Mouse (Mus musculus) kidney, embryonic 16.5 days (tissue): ENCODE measurements at regions not wholly inside any gene's neighbourhood (a gene's known extent, or its start where the extent isn't known, plus 50 kb on each side); places are given as distances from the start of the nearest gene placed in this dataset.

Experiments used
- ATAC-seq: fragments of 200-750 bp; cut with Nextera tagmentation; 2 replicates; pipeline ENCODE4 v1.8.0; 2017; ENCODE audit warnings: moderate TSS enrichment; ENCODE audit not compliant: low FRiP score, low TSS enrichment
- H3K27ac ChIP-seq: fragments of 300-500 bp; sonication (generic); 2 replicates; pipeline ENCODE4 v1.5.1; 2014; ENCODE audit warnings: low read length
- H3K27me3 ChIP-seq: fragments of 300-500 bp; sonication (generic); 2 replicates; pipeline ENCODE4 v1.6.1; 2014; ENCODE audit warnings: low read length, control low read depth, mixed read lengths; ENCODE audit not compliant: insufficient read depth
- H3K36me3 ChIP-seq: fragments of 300-500 bp; sonication (generic); 2 replicates; pipeline ENCODE4 v1.6.1; 2014; ENCODE audit warnings: low read length, control low read depth, mixed read lengths; ENCODE audit not compliant: insufficient read depth
- H3K4me1 ChIP-seq: fragments of 300-500 bp; sonication (generic); 2 replicates; pipeline ENCODE4 v1.6.1; 2014; ENCODE audit warnings: low read length, control low read depth, mixed read lengths; ENCODE audit not compliant: insufficient read depth
- H3K4me2 ChIP-seq: fragments of 300-500 bp; sonication (generic); replicated peaks from 2 replicates; pipeline ENCODE4 v1.6.1; 2014; ENCODE audit warnings: low read depth, low read length
- H3K4me3 ChIP-seq: fragments of 300-500 bp; sonication (generic); 2 replicates; pipeline ENCODE4 v1.5.1; 2014; ENCODE audit warnings: mild to moderate bottlenecking, low read length
- H3K9ac ChIP-seq: fragments of 300-500 bp; sonication (generic); replicated peaks from 2 replicates; pipeline ENCODE4 v1.6.1; 2014; ENCODE audit warnings: low read length
- H3K9me3 ChIP-seq: fragments of 300-500 bp; sonication (generic); 2 replicates; pipeline ENCODE4 v1.6.1; 2016; ENCODE audit warnings: low read length, control low read depth
- WGBS: fragments of 180-500 bp; shearing (Covaris S2); extraction: QIAGEN DNeasy Blood & Tissue Kit; methylation state at CpG from one replicate; pipeline ENCODE4 v1.1.7; 2014; 5-methylcytosine and 5-hydroxymethylcytosine counted together

DNA sequence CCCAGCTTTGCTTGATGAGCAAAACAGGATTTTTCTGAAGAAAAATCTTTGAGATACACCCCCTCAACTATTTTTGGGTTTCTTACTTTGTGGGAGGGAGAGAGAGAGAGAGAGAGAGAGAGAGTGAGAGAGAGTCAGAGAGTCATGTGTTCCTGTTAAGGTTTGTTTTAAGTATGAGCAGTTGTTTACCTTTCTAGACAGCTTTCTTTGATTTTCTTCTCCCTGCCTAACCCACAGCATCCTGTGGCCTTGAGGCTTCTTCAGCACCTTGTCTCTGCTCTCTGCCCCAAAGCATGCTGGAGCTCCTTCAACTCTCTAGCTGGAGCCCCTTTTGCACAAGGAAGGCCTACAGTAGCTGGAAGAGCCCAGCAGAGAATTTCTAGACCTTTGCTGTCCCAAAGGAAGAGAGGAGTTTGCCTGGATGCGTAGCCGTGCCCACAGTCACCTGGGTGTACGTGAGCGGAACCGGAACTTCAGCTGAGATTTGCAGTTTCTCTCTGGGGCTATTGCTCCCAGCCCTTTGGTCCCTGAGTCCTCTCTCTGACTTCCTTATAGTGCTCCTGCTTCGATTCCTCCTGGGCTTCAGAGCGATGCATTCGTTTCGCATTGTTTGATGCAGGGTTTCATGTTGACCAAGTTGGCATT, 1242.1 kb upstream of the A1bg start:
- Histone ChIP-seq H3K4me1 (no peaks in the 10 kb centered on the region), H3K9me3 (no peaks in the 10 kb centered on the region), H3K36me3 (no peaks in the 10 kb centered on the region), H3K27me3 (no peaks in the 10 kb centered on the region), H3K4me3 (no peak overlapping the region), H3K9ac (no peak overlapping the region), H3K4me2 (no peak overlapping the region), H3K27ac (no peak overlapping the region)
- 81% methylated on average over 9 of the region's 9 CpGs for WGBS
- no peak for ATAC-seq

DNA sequence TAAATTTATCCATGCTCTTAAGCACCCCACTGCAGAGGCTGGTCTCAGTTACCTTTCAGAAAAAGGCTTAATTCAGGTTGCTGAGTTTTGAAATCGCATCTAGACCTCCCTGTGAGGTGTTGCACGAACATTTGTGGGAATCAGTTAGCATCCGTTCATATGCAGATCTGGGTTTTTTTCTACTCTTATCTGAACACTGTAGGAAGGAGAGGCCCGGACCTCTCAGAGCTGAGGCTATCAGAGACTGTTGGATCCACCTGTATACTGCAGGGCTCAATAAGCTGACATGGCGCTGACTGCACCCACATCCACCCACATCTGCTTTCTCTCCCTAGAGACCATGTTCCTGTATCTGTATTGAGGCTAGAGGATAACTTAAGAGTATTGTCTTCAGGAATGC, 1240.4 kb upstream of the A1bg start:
- Histone ChIP-seq H3K4me2 (no peak overlapping the region), H3K9me3 (no peaks in the 10 kb centered on the region), H3K36me3 (no peaks in the 10 kb centered on the region), H3K27me3 (no peaks in the 10 kb centered on the region), H3K9ac (no peak overlapping the region), H3K27ac (no peak overlapping the region), H3K4me1 (no peaks in the 10 kb centered on the region), H3K4me3 (no peak overlapping the region)
- 87% methylated on average over 5 of the region's 5 CpGs for WGBS
- no peak for ATAC-seq

GRCm38 (mm10) chr15:62162648-62163194, 1239.9 kb upstream of the A1bg start:
- 81% methylated on average over 4 of the region's 4 CpGs for WGBS
- H3K36me3 ChIP-seq = no peaks in the 10 kb centered on the region
- no peaks in the 10 kb centered on the region for H3K9me3 ChIP-seq
- H3K9ac ChIP-seq = no peak overlapping the region
- H3K4me3 ChIP-seq = no peak overlapping the region
- peaks cover 3% of the 10 kb centered on the region for H3K4me1 ChIP-seq
- ATAC-seq = no peak
- no peaks in the 10 kb centered on the region for H3K27me3 ChIP-seq
- no peak overlapping the region for H3K27ac ChIP-seq
- no peak overlapping the region for H3K4me2 ChIP-seq

DNA sequence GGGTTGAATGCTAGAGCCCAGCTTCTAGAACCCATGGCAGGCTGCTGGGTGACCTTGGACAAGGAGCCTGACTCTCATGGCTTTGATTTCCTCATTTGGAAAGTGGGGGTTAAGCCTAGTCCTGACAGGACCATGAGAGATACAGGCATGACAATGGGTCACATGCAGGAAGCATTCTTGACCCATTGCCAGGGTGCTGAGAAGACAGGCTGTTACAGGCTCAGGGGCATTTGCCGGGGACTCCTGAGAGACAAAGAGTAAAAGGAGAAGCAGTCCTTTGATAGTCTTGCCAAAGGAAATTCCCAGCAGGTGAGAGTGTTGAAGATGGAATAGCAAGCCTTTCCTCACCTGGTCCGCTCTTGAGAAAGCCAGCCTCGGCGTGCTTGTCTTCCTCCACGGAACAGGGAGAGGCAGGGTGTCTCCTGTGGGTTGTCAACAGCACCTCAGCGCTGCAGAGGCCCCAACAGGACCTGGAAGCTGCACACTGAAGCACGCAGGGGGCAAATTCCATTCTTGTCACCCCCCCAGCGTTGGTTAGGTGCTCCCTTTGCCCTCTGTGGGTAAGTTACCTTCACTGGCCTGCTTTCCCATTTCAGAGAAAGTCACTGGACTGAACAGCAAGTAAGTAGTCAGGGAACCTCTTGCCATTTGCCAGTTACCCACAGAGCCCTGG, 1239.3 kb upstream of the A1bg start:
- H3K9me3 ChIP-seq = no peaks in the 10 kb centered on the region
- H3K36me3 ChIP-seq = no peaks in the 10 kb centered on the region
- no peak overlapping the region for H3K4me2 ChIP-seq
- no peak overlapping the region for H3K9ac ChIP-seq
- WGBS = 66% methylated on average over 8 of the region's 8 CpGs
- H3K27me3 ChIP-seq = no peaks in the 10 kb centered on the region
- peaks cover 9% of the 10 kb centered on the region for H3K4me1 ChIP-seq
- no peak overlapping the region for H3K27ac ChIP-seq
- no peak for ATAC-seq
- H3K4me3 ChIP-seq = no peak overlapping the region

DNA sequence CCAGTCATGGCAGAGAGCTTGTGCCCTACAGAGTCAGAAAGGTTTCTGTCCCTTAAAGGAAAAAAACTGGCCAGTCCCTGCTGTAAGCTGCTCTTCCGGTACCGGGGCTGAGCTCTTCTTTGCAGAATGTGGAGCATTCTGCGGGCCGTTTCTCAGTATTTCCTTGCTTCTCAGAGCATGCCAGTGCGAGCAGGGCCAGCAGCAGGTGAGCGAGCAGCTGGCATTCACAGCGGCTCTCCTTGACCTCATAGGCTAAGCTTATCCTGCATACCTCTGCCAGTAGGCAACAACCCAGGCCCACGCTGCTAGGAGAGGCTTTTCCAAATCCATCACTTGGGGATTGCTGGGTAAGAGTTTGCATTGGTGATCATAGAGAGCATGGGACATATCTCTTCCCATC, 1238.2 kb upstream of the A1bg start:
- Histone ChIP-seq H3K27me3 (no peaks in the 10 kb centered on the region), H3K4me3 (no peak overlapping the region), H3K36me3 (no peaks in the 10 kb centered on the region), H3K9me3 (no peaks in the 10 kb centered on the region), H3K4me2 (no peak overlapping the region), H3K4me1 (peaks cover 11% of the 10 kb centered on the region), H3K27ac (no peak overlapping the region), H3K9ac (no peak overlapping the region)
- ATAC-seq = no peak
- WGBS = 67% methylated on average over 8 of the region's 8 CpGs

DNA sequence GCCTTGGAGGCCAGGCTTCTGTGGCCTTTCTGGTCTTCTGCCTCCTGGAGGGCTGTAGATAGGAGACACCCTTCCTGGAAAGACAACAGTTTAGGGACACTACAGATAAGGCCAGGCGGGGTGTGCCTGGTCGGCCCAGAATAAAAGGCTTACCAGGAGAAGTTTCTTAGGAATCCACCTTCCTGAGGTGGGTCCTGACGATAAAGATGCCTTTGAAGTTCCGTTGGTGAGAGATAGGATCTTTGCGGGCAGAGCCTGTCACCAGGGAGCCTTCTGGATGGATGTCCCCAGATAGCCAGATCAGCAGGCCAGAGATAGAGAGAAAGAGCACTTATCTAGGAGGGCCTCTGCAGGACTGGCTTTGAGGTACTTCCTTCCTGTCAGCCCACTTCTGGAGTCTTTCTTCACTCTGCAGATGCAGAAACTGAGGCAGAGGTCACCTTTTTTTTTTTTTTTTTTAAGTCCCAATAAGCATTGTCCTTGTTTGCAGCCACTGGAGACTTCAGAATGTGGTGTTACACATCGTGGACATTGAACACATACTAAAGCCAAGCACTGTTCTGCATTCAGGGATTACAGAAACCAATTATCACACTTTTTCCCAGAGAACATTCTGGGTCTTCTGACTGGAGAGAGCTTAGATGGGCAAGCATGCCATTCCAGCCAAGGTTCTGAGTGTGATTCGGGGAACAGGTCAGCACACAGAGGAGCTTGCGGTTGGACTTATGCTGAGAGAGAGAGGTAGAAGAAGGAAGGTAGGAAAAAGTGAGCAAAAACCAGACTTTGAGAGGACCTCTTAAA, 1236.3 kb upstream of the A1bg start:
- no peak overlapping the region for H3K4me2 ChIP-seq
- WGBS = 89% methylated on average over 8 of the region's 8 CpGs
- ATAC-seq = no peak

GRCm38 (mm10) chr15:62157200-62158033, 1234.6 kb upstream of the A1bg start:
- 43% methylated on average over 7 of the region's 7 CpGs for WGBS
- Histone ChIP-seq H3K27ac (peak overlapping the region; percentile 56), H3K27me3 (no peaks in the 10 kb centered on the region), H3K36me3 (no peaks in the 10 kb centered on the region), H3K4me2 (no peak overlapping the region), H3K4me3 (no peak overlapping the region), H3K9me3 (no peaks in the 10 kb centered on the region), H3K9ac (no peak overlapping the region), H3K4me1 (peaks cover 11% of the 10 kb centered on the region)
- ATAC-seq = peak; percentile 60

More for the DNA sequence above, 1236.3 kb upstream of the A1bg start:
- Histone ChIP-seq H3K27ac (no peak overlapping the region), H3K4me3 (no peak overlapping the region), H3K27me3 (no peaks in the 10 kb centered on the region), H3K36me3 (no peaks in the 10 kb centered on the region), H3K9ac (no peak overlapping the region), H3K9me3 (no peaks in the 10 kb centered on the region), H3K4me1 (peaks cover 11% of the 10 kb centered on the region)

GRCm38 (mm10) chr15:62153222-62153621, 1230.4 kb upstream of the A1bg start:
- Histone ChIP-seq H3K4me1 (peaks cover 11% of the 10 kb centered on the region), H3K9ac (no peak overlapping the region), H3K36me3 (no peaks in the 10 kb centered on the region), H3K4me3 (no peak overlapping the region), H3K4me2 (no peak overlapping the region), H3K27me3 (no peaks in the 10 kb centered on the region), H3K9me3 (no peaks in the 10 kb centered on the region), H3K27ac (no peak overlapping the region)
- ATAC-seq = no peak
- 46% methylated on average over 9 of the region's 9 CpGs for WGBS

DNA sequence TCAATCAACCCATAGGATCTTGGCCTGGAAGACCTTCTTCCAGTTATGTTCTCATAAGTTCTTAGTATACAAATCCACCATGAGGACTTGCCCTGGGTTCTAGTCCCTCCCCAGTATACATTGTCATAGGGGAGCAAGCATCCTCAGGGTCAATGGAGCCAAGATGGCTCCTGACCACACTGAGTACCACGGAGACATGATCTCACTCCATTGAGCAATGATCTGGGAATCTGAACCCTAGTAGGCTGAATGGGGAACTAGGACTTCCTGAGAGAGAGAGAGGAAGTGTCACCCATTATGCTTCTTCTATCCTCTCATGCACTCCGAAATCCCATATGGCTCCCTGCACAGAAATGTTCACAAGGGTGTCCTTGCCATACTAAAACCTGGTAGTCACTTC, 1229.3 kb upstream of the A1bg start:
- H3K27me3 ChIP-seq = no peaks in the 10 kb centered on the region
- no peaks in the 10 kb centered on the region for H3K36me3 ChIP-seq
- H3K4me3 ChIP-seq = no peak overlapping the region
- no peak overlapping the region for H3K9ac ChIP-seq
- no peak for ATAC-seq
- no peak overlapping the region for H3K4me2 ChIP-seq
- 93% methylated on average over 2 of the region's 2 CpGs for WGBS
- peaks cover 3% of the 10 kb centered on the region for H3K4me1 ChIP-seq
- H3K9me3 ChIP-seq = no peaks in the 10 kb centered on the region
- no peak overlapping the region for H3K27ac ChIP-seq
